Mouse (Mus musculus): Measurements from ENCODE around the gene Tenm2. TPM values are rescaled to one million over a fixed set of nuclear protein-coding genes. Genes with fewer than 3 reads are reported as not detected.

The Tenm2 gene
- total and polyA plus RNA-seq, 3 experiments, result not detected

- Histone ChIP-seq H3K4me1 (ENCODE audit: control insufficient read depth in 1 of 2, insufficient read depth in 2 of 2) (no peaks in the 10 kb centered on the region), H3K27ac (ENCODE audit: insufficient read depth, low read depth) (no peak overlapping the region), H3K27me3 (replicated peaks) (no peaks in the 10 kb centered on the region), H3K9ac (ENCODE audit: insufficient read depth, low read depth) (no peak overlapping the region), H3K79me2 (replicated peaks; ENCODE audit: control insufficient read depth, extremely low read depth, insufficient read depth, poor library complexity, severe bottlenecking) (no peaks in the 10 kb centered on the region), H3K36me3 (replicated peaks in 1 of 2; ENCODE audit: control insufficient read depth in 1 of 2, insufficient read depth in 1 of 2, low read length in 1 of 2) (no peaks in the 10 kb centered on the region), H3K4me3 (replicated peaks in 1 of 3; ENCODE audit: low read depth in 2 of 3, low read length in 2 of 3, poor library complexity in 1 of 3) (no peak overlapping the region), H3K9me3 (replicated peaks; ENCODE audit: low read length) (peaks cover 74% of the 10 kb centered on the region), H3K4me2 (ENCODE audit: insufficient read depth, low read depth, poor library complexity, severe bottlenecking) (no peak overlapping the region)
- TF ChIP-seq CHD2 (IDR thresholded peaks at IDR 0.05; ENCODE audit: low read length), result no peak
- TF ChIP-seq TBP (conservative IDR thresholded peaks at IDR 0.05; ENCODE audit: low read depth, low read length), result no peak
- no peak for TF ChIP-seq CTCF (conservative IDR thresholded peaks at IDR 0.05 in 1 of 2, IDR thresholded peaks at IDR 0.05 in 1 of 2; ENCODE audit: low read depth in 2 of 2, low read length in 2 of 2)
- no peak for TF ChIP-seq POLR2A (IDR thresholded peaks at IDR 0.05; ENCODE audit: low read depth, low read length)
- no peak for TF ChIP-seq E2F4 (IDR thresholded peaks at IDR 0.05; ENCODE audit: insufficient replicate concordance, low read depth, low read length)
- TF ChIP-seq HCFC1 (IDR thresholded peaks at IDR 0.05; ENCODE audit: low read depth, low read length), result no peak
- TF ChIP-seq JUN (IDR thresholded peaks at IDR 0.05; ENCODE audit: insufficient read depth, low read depth, low read length), result no peak
- DNase-seq (ENCODE audit: extremely low read depth), result no peak
- in situ Hi-C loops (cut with MboI; ENCODE audit: low pct_ligation_motif_present, low pct_unique_long_range_greater_than_20kb, low sequenced_read_pairs) (no loop called here), dilution Hi-C loops (cut with MboI; ENCODE audit: extremely low pct_ligation_motif_present, extremely low pct_unique_long_range_greater_than_20kb, low sequenced_read_pairs) (no loop called here)
Measured at GRCm38 (mm10) chr11:36277903-36278215, 957.9 kb downstream of the Tenm2 start.

GRCm38 (mm10) chr11:36277192-36277902, 958.4 kb downstream of the Tenm2 start:
- in situ Hi-C loops (cut with MboI; ENCODE audit: low pct_ligation_motif_present, low pct_unique_long_range_greater_than_20kb, low sequenced_read_pairs), result no loop called here
- DNase-seq (ENCODE audit: extremely low read depth), result no peak
- dilution Hi-C loops (cut with MboI; ENCODE audit: extremely low pct_ligation_motif_present, extremely low pct_unique_long_range_greater_than_20kb, low sequenced_read_pairs), result no loop called here
- Histone ChIP-seq H3K4me1 (ENCODE audit: control insufficient read depth in 1 of 2, insufficient read depth in 2 of 2) (no peaks in the 10 kb centered on the region), H3K36me3 (replicated peaks in 1 of 2; ENCODE audit: control insufficient read depth in 1 of 2, insufficient read depth in 1 of 2, low read length in 1 of 2) (no peaks in the 10 kb centered on the region), H3K27ac (ENCODE audit: insufficient read depth, low read depth) (no peak overlapping the region), H3K27me3 (replicated peaks) (no peaks in the 10 kb centered on the region), H3K9ac (ENCODE audit: insufficient read depth, low read depth) (no peak overlapping the region), H3K4me3 (replicated peaks in 1 of 3; ENCODE audit: low read depth in 2 of 3, low read length in 2 of 3, poor library complexity in 1 of 3) (no peak overlapping the region), H3K9me3 (replicated peaks; ENCODE audit: low read length) (peaks cover 74% of the 10 kb centered on the region), H3K79me2 (replicated peaks; ENCODE audit: control insufficient read depth, extremely low read depth, insufficient read depth, poor library complexity, severe bottlenecking) (no peaks in the 10 kb centered on the region), H3K4me2 (ENCODE audit: insufficient read depth, low read depth, poor library complexity, severe bottlenecking) (no peak overlapping the region)
- no peak for TF ChIP-seq JUN (IDR thresholded peaks at IDR 0.05; ENCODE audit: insufficient read depth, low read depth, low read length)
- TF ChIP-seq CHD1 (IDR thresholded peaks at IDR 0.05; ENCODE audit: low read depth, low read length), result no peak
- no peak for TF ChIP-seq CHD2 (IDR thresholded peaks at IDR 0.05; ENCODE audit: low read length)
- no peak for TF ChIP-seq NELFE (IDR thresholded peaks at IDR 0.05; ENCODE audit: low read depth, low read length)
- TF ChIP-seq GABPA (IDR thresholded peaks at IDR 0.05; ENCODE audit: insufficient replicate concordance, low read depth, low read length), result no peak
- no peak for TF ChIP-seq ELF1 (IDR thresholded peaks at IDR 0.05; ENCODE audit: low read depth, low read length)
- TF ChIP-seq RAD21 (IDR thresholded peaks at IDR 0.05; ENCODE audit: low read depth, low read length), result no peak
- TF ChIP-seq E2F4 (IDR thresholded peaks at IDR 0.05; ENCODE audit: insufficient replicate concordance, low read depth, low read length), result no peak
- TF ChIP-seq POLR2A (IDR thresholded peaks at IDR 0.05; ENCODE audit: low read depth, low read length), result no peak
- TF ChIP-seq USF2 (conservative IDR thresholded peaks at IDR 0.05; ENCODE audit: low read depth, low read length), result no peak
- TF ChIP-seq TBP (conservative IDR thresholded peaks at IDR 0.05; ENCODE audit: low read depth, low read length), result no peak
- no peak for TF ChIP-seq USF1 (IDR thresholded peaks at IDR 0.05; ENCODE audit: low read depth, low read length)
- TF ChIP-seq PAX5 (IDR thresholded peaks at IDR 0.05; ENCODE audit: low read length), result no peak
- TF ChIP-seq MAX (IDR thresholded peaks at IDR 0.05; ENCODE audit: low read length), result no peak
